Mouse (Mus musculus): ENCODE results near the gene Acp6.

- TF ChIP-seq POLR2A (IDR thresholded peaks at IDR 0.05; ENCODE audit: low read depth, low read length), result no peak
- TF ChIP-seq RCOR1 (conservative IDR thresholded peaks at IDR 0.05; ENCODE audit: low read depth, low read length), result no peak
- no peak for TF ChIP-seq USF1 (IDR thresholded peaks at IDR 0.05; ENCODE audit: low read depth, low read length)
- no peak for TF ChIP-seq MEF2A (IDR thresholded peaks at IDR 0.05; ENCODE audit: borderline replicate concordance, low read depth, low read length)
- TF ChIP-seq MAFK (IDR thresholded peaks at IDR 0.05; ENCODE audit: insufficient replicate concordance, low read length), result 0 out of 2 replicates have a peak, but pooled peaks have one; percentile 71
- TF ChIP-seq ZMIZ1 (IDR thresholded peaks at IDR 0.05; ENCODE audit: low read depth, low read length), result no peak
- TF ChIP-seq SIN3A (IDR thresholded peaks at IDR 0.05; ENCODE audit: low read length), result no peak
- no peak for TF ChIP-seq CTCF (conservative IDR thresholded peaks at IDR 0.05 in 1 of 2, IDR thresholded peaks at IDR 0.05 in 1 of 2; ENCODE audit: low read depth in 2 of 2, low read length in 2 of 2)
- TF ChIP-seq CHD1 (IDR thresholded peaks at IDR 0.05; ENCODE audit: low read depth, low read length), result no peak
- TF ChIP-seq ZKSCAN1 (IDR thresholded peaks at IDR 0.05; ENCODE audit: borderline replicate concordance, low read depth, low read length), result no peak
- TF ChIP-seq KAT2A (IDR thresholded peaks at IDR 0.05; ENCODE audit: insufficient replicate concordance, low read length), result no peak
- 0 out of 2 replicates have a peak, but pooled peaks have one; percentile 9 for TF ChIP-seq CHD2 (IDR thresholded peaks at IDR 0.05; ENCODE audit: low read length)
Observed at GRCm38 (mm10) chr3:97157958-97158599, 498 bp upstream of the Acp6 start.
